Mouse (Mus musculus): Measurements from ENCODE around the gene Slc6a1. TPM values are rescaled to one million over a fixed set of nuclear protein-coding genes. Genes with fewer than 3 reads are reported as not detected.

The Slc6a1 gene
- total and polyA plus RNA-seq, 3 experiments, result 0.04 TPM; not detected in 2

DNA sequence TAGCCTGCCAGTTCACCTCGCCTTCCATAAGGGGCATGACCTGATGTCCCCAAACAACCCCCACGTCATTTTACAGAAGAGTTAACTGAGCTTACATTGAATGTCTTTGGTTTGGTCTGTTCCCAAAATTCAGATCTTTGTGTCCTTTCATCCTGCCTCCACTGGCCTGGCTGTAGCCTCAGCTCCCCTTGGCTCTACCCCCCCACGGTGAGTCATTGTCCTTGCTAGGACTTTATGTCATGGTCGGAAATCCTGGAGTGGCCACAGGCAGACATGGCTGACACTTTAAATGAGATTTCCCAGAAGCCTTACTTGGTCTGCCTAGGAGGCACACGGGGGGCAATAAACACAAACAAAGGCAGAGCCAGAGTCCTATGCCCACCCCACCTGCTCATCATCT lies 83.8 kb downstream of the Slc6a1 start:
- H3K79me2 ChIP-seq (replicated peaks; ENCODE audit: control insufficient read depth, extremely low read depth, insufficient read depth, poor library complexity, severe bottlenecking), result no peaks in the 10 kb centered on the region
- no peak overlapping the region for H3K9ac ChIP-seq (ENCODE audit: insufficient read depth, low read depth)
- no peak for DNase-seq (ENCODE audit: extremely low read depth)
- H3K4me1 ChIP-seq (ENCODE audit: control insufficient read depth in 1 of 2, insufficient read depth in 2 of 2), result no peaks in the 10 kb centered on the region
- no peak overlapping the region for H3K27ac ChIP-seq (ENCODE audit: insufficient read depth, low read depth)
- H3K36me3 ChIP-seq (replicated peaks in 1 of 2; ENCODE audit: control insufficient read depth in 1 of 2, insufficient read depth in 1 of 2, low read length in 1 of 2), result no peaks in the 10 kb centered on the region
- peaks cover 74% of the 10 kb centered on the region for H3K27me3 ChIP-seq (replicated peaks)
- no peaks in the 10 kb centered on the region for H3K9me3 ChIP-seq (replicated peaks; ENCODE audit: low read length)
- H3K4me3 ChIP-seq (replicated peaks in 1 of 3; ENCODE audit: low read depth in 2 of 3, low read length in 2 of 3, poor library complexity in 1 of 3), result no peak overlapping the region
- no peak overlapping the region for H3K4me2 ChIP-seq (ENCODE audit: insufficient read depth, low read depth, poor library complexity, severe bottlenecking)
- in situ Hi-C loops (cut with MboI; ENCODE audit: low pct_ligation_motif_present, low pct_unique_long_range_greater_than_20kb, low sequenced_read_pairs) (no loop called here), dilution Hi-C loops (cut with MboI; ENCODE audit: extremely low pct_ligation_motif_present, extremely low pct_unique_long_range_greater_than_20kb, low sequenced_read_pairs) (no loop called here)
- no peak for TF ChIP-seq TCF12 (IDR thresholded peaks at IDR 0.05; ENCODE audit: low read depth, low read length)
- TF ChIP-seq E2F4 (IDR thresholded peaks at IDR 0.05; ENCODE audit: insufficient replicate concordance, low read depth, low read length), result no peak
- no peak for TF ChIP-seq ZMIZ1 (IDR thresholded peaks at IDR 0.05; ENCODE audit: low read depth, low read length)
- TF ChIP-seq SIN3A (IDR thresholded peaks at IDR 0.05; ENCODE audit: low read length), result no peak
- no peak for TF ChIP-seq SMC3 (IDR thresholded peaks at IDR 0.05; ENCODE audit: low read depth, low read length)
- no peak for TF ChIP-seq GABPA (IDR thresholded peaks at IDR 0.05; ENCODE audit: insufficient replicate concordance, low read depth, low read length)
- TF ChIP-seq CHD1 (IDR thresholded peaks at IDR 0.05; ENCODE audit: low read depth, low read length), result no peak
- TF ChIP-seq EP300 (IDR thresholded peaks at IDR 0.05; ENCODE audit: low read length), result no peak
- no peak for TF ChIP-seq RCOR1 (conservative IDR thresholded peaks at IDR 0.05; ENCODE audit: low read depth, low read length)
- TF ChIP-seq POLR2A (IDR thresholded peaks at IDR 0.05; ENCODE audit: low read depth, low read length), result no peak
- TF ChIP-seq CTCF (conservative IDR thresholded peaks at IDR 0.05 in 1 of 2, IDR thresholded peaks at IDR 0.05 in 1 of 2; ENCODE audit: low read depth in 2 of 2, low read length in 2 of 2), result no peak
- TF ChIP-seq MEF2A (IDR thresholded peaks at IDR 0.05; ENCODE audit: borderline replicate concordance, low read depth, low read length), result no peak
- TF ChIP-seq USF2 (conservative IDR thresholded peaks at IDR 0.05; ENCODE audit: low read depth, low read length), result no peak
- no peak for TF ChIP-seq MYC (IDR thresholded peaks at IDR 0.05; ENCODE audit: low read depth, low read length)
- TF ChIP-seq MAX (IDR thresholded peaks at IDR 0.05; ENCODE audit: low read length), result no peak
- no peak for TF ChIP-seq ETS1 (conservative IDR thresholded peaks at IDR 0.05; ENCODE audit: low read depth, low read length)
- TF ChIP-seq MAFK (IDR thresholded peaks at IDR 0.05; ENCODE audit: insufficient replicate concordance, low read length), result no peak
- TF ChIP-seq ELF1 (IDR thresholded peaks at IDR 0.05; ENCODE audit: low read depth, low read length), result no peak

Other genes starting within 250 kb of the Slc6a1 start
- not detected in 2 replicates for gene Atp2b2, start 240.0 kb upstream of the Slc6a1 start, total RNA-seq (2012; rRNA removed)
- not detected in 2 replicates for gene Atp2b2, start 240.0 kb upstream of the Slc6a1 start, total RNA-seq (2014; rRNA removed)
- gene Atp2b2, start 240.0 kb upstream of the Slc6a1 start, polyA plus RNA-seq (2012; ENCODE audit: insufficient read length, low read depth), result not detected in 2 replicates
- gene Slc6a11, start 151.4 kb upstream of the Slc6a1 start, total RNA-seq (2012; rRNA removed), result not detected in 2 replicates
- gene Slc6a11, start 151.4 kb upstream of the Slc6a1 start, total RNA-seq (2014; rRNA removed), result not detected in 2 replicates
- gene Slc6a11, start 151.4 kb upstream of the Slc6a1 start, polyA plus RNA-seq (2012; ENCODE audit: insufficient read length, low read depth), result not detected in 2 replicates
- gene Hrh1, start 115.3 kb downstream of the Slc6a1 start, total RNA-seq (2012; rRNA removed), result not detected in 2 replicates
- gene Hrh1, start 115.3 kb downstream of the Slc6a1 start, total RNA-seq (2014; rRNA removed), result not detected in 2 replicates
- gene Hrh1, start 115.3 kb downstream of the Slc6a1 start, polyA plus RNA-seq (2012; ENCODE audit: insufficient read length, low read depth), result not detected in 2 replicates